Mouse (Mus musculus) kidney, postnatal 0 days (tissue): ENCODE results near the gene Metap2. TPM values are rescaled to one million over a fixed set of nuclear protein-coding genes. Genes with fewer than 3 reads are reported as not detected.
A peak's percentile ranks its signal among the peaks of the same experiment; 100 is the strongest.

Experiments used
- ATAC-seq: fragments of 200-750 bp; cut with Nextera tagmentation; replicated peaks from 2 replicates; pipeline ENCODE4 v1.8.0; 2017; ENCODE audit warnings: low read depth, moderate number of reproducible peaks, moderate TSS enrichment, moderate library complexity; ENCODE audit not compliant: low FRiP score
- DNase-seq: peaks from one replicate; pipeline ENCODE4 v3.0.0-alpha.2; 2016; ENCODE audit warnings: low spot score
- H3K27ac ChIP-seq: fragments of 300-500 bp; sonication (generic); 2 replicates; pipeline ENCODE4 v1.5.1; 2014; ENCODE audit warnings: mild to moderate bottlenecking
- H3K27me3 ChIP-seq: fragments of 300-500 bp; sonication (generic); 2 replicates; pipeline ENCODE4 v1.6.1; 2014; ENCODE audit warnings: low read length, mixed read lengths; ENCODE audit not compliant: insufficient read depth
- H3K36me3 ChIP-seq: fragments of 300-500 bp; sonication (generic); 2 replicates; pipeline ENCODE4 v1.6.1; 2014; ENCODE audit warnings: low read length, mixed read lengths; ENCODE audit not compliant: insufficient read depth
- H3K4me1 ChIP-seq: fragments of 300-500 bp; sonication (generic); replicated peaks from 2 replicates; pipeline ENCODE4 v1.6.1; 2014; ENCODE audit warnings: antibody characterized with exemption, low read length, mixed read lengths; ENCODE audit not compliant: insufficient read depth
- H3K4me2 ChIP-seq: fragments of 300-500 bp; sonication (generic); 2 replicates; pipeline ENCODE4 v1.6.1; 2014; ENCODE audit warnings: mild to moderate bottlenecking, low read length, moderate library complexity, mixed read lengths
- H3K4me3 ChIP-seq: fragments of 300-500 bp; sonication (generic); replicated peaks from 2 replicates; pipeline ENCODE4 v1.5.1; 2014; ENCODE audit warnings: low read depth, low read length
- H3K9ac ChIP-seq: fragments of 300-500 bp; sonication (generic); 2 replicates; pipeline ENCODE4 v1.6.1; 2014; ENCODE audit warnings: low read depth, low read length
- H3K9me3 ChIP-seq: fragments of 300-500 bp; sonication (generic); replicated peaks from 2 replicates; pipeline ENCODE4 v1.6.1; 2016; ENCODE audit warnings: low read length, inconsistent platforms, mixed read lengths
- CTCF ChIP-seq: IDR thresholded peaks from 2 replicates; pipeline ENCODE4 v1.5.1; 2016; ENCODE audit warnings: antibody characterized with exemption, low read depth, mild to moderate bottlenecking, moderate library complexity
- whole genome bisulfite sequencing: fragments of 180-500 bp; shearing (Covaris S2); extraction: QIAGEN DNeasy Blood & Tissue Kit; methylation state at CpG from one replicate; pipeline ENCODE4 v1.1.7; 2014; 5-methylcytosine and 5-hydroxymethylcytosine counted together
- polyA plus RNA-seq: library from polyadenylated mRNA; unstranded; fragments of >200 nt; fragmentation: Nextera tagmentation; extraction: Ambion mirVana; gene quantifications from 2 replicates; pipeline ENCODE4 v1.2.1, GENCODE M21; 2015

Gene Metap2
- polyA plus RNA-seq, 1 experiment from 2014 or later, result 188 TPM

GRCm38 (mm10) chr10:93921160-93921559 is 24.3 kb upstream of the Metap2 start:
- TF ChIP-seq CTCF, result no peak
- ATAC-seq, result no peak

DNA sequence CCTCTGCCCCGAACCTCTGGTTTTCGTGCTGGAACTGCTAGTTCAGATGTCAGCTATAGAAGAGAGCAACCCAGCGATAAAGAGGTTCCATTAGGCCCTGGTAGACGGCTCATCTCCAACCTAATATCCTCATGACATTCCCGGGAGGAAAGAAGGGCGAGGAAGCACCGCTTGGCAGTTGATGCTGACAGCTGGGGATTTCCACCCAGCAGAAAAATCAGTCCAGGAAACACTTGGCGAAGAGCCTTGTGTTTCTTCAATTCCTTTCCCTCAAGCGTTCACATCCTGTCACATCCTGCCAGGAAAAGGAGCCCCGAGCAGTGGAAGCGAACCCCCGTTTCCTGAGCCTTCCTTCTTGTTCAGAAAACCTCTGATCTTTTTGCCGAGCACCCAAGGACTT is 22.3 kb upstream of the Metap2 start:
- H3K4me2 ChIP-seq, result no peak overlapping the region
- H3K4me1 ChIP-seq, result no peaks in the 10 kb centered on the region
- H3K9ac ChIP-seq, result no peak overlapping the region
- H3K27me3 ChIP-seq, result no peaks in the 10 kb centered on the region
- WGBS, result 56% methylated on average over 13 of the region's 13 CpGs
- no peak overlapping the region; the same call in 1 of the 2 replicates for H3K27ac ChIP-seq
- ATAC-seq (no peak), DNase-seq (peak; percentile 51)
- H3K4me3 ChIP-seq, result no peak overlapping the region
- no peaks in the 10 kb centered on the region for H3K9me3 ChIP-seq
- no peaks in the 10 kb centered on the region for H3K36me3 ChIP-seq
- no peak for TF ChIP-seq CTCF

More at GRCm38 (mm10) chr10:93921160-93921559, 24.3 kb upstream of the Metap2 start:
- Histone ChIP-seq H3K4me3 (no peak overlapping the region), H3K9me3 (no peaks in the 10 kb centered on the region), H3K27me3 (no peaks in the 10 kb centered on the region), H3K9ac (no peak overlapping the region), H3K36me3 (no peaks in the 10 kb centered on the region), H3K4me1 (no peaks in the 10 kb centered on the region), H3K4me2 (no peak overlapping the region), H3K27ac (no peak overlapping the region)
- DNase-seq, result no peak
- 93% methylated on average over 4 of the region's 4 CpGs for whole genome bisulfite sequencing

GRCm38 (mm10) chr10:93918701-93919100 is 21.8 kb upstream of the Metap2 start:
- Histone ChIP-seq H3K4me2 (no peak overlapping the region), H3K27ac (no peak overlapping the region; the same call in 1 of the 2 replicates), H3K36me3 (no peaks in the 10 kb centered on the region), H3K4me1 (no peaks in the 10 kb centered on the region), H3K9ac (no peak overlapping the region), H3K4me3 (no peak overlapping the region), H3K9me3 (no peaks in the 10 kb centered on the region), H3K27me3 (no peaks in the 10 kb centered on the region)
- no peak for TF ChIP-seq CTCF
- 52% methylated on average over 6 of the region's 6 CpGs for WGBS
- no peak for ATAC-seq
- peak; percentile 43 for DNase-seq

DNA sequence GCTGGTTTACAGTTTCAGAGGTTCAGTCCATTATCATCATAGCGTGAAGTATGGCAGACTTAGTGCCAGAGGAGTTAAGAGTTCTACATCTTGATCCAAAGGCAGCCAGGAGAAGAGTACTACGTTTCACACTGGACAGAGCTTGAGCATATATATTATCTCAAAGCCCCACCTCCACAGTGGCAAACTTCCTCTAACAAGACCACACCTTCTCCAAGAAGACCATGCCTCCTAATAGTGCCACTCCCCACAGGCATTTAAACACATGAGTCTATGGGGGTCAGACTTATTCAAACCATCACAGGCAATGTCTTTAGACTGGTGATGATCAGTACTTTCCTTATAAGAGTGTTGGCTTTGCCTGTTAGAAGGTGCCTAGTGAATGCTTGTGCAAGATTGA is 21.2 kb upstream of the Metap2 start:
- 58% methylated on average over 2 of the region's 2 CpGs for WGBS
- DNase-seq, result no peak
- no peak overlapping the region for H3K9ac ChIP-seq
- H3K4me1 ChIP-seq, result no peaks in the 10 kb centered on the region
- no peak for TF ChIP-seq CTCF
- no peaks in the 10 kb centered on the region for H3K9me3 ChIP-seq
- no peak overlapping the region for H3K4me2 ChIP-seq
- no peak overlapping the region for H3K4me3 ChIP-seq
- H3K27ac ChIP-seq, result no peak overlapping the region
- no peak for ATAC-seq
- no peaks in the 10 kb centered on the region for H3K36me3 ChIP-seq
- no peaks in the 10 kb centered on the region for H3K27me3 ChIP-seq

- no peaks in the 10 kb centered on the region for H3K9me3 ChIP-seq
- H3K27ac ChIP-seq, result no peak overlapping the region
- no peak for ATAC-seq
- DNase-seq, result no peak
- no peaks in the 10 kb centered on the region for H3K27me3 ChIP-seq
- no peak overlapping the region for H3K4me3 ChIP-seq
- no peaks in the 10 kb centered on the region for H3K4me1 ChIP-seq
- WGBS, result 71% methylated on average over 2 of the region's 2 CpGs
- TF ChIP-seq CTCF, result peak; percentile 30; the same call in 1 of the 2 replicates
- H3K4me2 ChIP-seq, result no peak overlapping the region
- H3K9ac ChIP-seq, result no peak overlapping the region
- no peaks in the 10 kb centered on the region for H3K36me3 ChIP-seq
Observed at GRCm38 (mm10) chr10:93916778-93917177, 19.9 kb upstream of the Metap2 start.

- H3K27ac ChIP-seq, result no peak overlapping the region
- no peak overlapping the region for H3K4me2 ChIP-seq
- no peaks in the 10 kb centered on the region for H3K9me3 ChIP-seq
- H3K27me3 ChIP-seq, result no peaks in the 10 kb centered on the region
- no peaks in the 10 kb centered on the region for H3K36me3 ChIP-seq
- 30% methylated on average over 11 of the region's 11 CpGs for WGBS
- ATAC-seq (no peak), DNase-seq (no peak)
- no peaks in the 10 kb centered on the region for H3K4me1 ChIP-seq
- no peak for TF ChIP-seq CTCF
- no peak overlapping the region for H3K4me3 ChIP-seq
- no peak overlapping the region for H3K9ac ChIP-seq
Observed at GRCm38 (mm10) chr10:93915531-93916275, 18.8 kb upstream of the Metap2 start.

DNA sequence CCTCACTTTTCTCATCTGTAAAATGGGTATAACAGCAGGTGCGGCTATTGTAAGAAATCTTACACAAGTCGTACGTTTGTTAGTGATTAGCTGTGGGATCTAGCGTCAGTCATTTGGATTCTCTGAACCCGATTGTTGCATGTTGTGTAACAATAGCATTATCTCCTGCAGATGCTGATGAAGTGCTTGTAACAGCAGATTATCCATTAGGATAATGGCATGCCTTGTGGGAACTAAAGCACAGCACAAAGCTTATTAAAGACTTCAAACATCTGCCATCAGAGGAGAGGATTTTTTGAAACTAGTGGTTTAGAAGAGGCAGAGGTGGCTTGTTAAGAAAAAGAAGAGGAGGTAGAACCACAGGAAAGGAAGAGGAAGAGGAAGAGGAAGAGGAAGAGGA is 16.6 kb upstream of the Metap2 start:
- no peak overlapping the region for H3K4me3 ChIP-seq
- DNase-seq (no peak), ATAC-seq (no peak)
- H3K27me3 ChIP-seq, result no peaks in the 10 kb centered on the region
- no peaks in the 10 kb centered on the region for H3K9me3 ChIP-seq
- no peaks in the 10 kb centered on the region for H3K36me3 ChIP-seq
- no peaks in the 10 kb centered on the region for H3K4me1 ChIP-seq
- no peak overlapping the region for H3K9ac ChIP-seq
- no peak for TF ChIP-seq CTCF
- WGBS, result 91% methylated on average over 5 of the region's 5 CpGs
- no peak overlapping the region for H3K27ac ChIP-seq
- no peak overlapping the region for H3K4me2 ChIP-seq
